Mouse (Mus musculus): ENCODE data around the gene Sgpp1.

DNA sequence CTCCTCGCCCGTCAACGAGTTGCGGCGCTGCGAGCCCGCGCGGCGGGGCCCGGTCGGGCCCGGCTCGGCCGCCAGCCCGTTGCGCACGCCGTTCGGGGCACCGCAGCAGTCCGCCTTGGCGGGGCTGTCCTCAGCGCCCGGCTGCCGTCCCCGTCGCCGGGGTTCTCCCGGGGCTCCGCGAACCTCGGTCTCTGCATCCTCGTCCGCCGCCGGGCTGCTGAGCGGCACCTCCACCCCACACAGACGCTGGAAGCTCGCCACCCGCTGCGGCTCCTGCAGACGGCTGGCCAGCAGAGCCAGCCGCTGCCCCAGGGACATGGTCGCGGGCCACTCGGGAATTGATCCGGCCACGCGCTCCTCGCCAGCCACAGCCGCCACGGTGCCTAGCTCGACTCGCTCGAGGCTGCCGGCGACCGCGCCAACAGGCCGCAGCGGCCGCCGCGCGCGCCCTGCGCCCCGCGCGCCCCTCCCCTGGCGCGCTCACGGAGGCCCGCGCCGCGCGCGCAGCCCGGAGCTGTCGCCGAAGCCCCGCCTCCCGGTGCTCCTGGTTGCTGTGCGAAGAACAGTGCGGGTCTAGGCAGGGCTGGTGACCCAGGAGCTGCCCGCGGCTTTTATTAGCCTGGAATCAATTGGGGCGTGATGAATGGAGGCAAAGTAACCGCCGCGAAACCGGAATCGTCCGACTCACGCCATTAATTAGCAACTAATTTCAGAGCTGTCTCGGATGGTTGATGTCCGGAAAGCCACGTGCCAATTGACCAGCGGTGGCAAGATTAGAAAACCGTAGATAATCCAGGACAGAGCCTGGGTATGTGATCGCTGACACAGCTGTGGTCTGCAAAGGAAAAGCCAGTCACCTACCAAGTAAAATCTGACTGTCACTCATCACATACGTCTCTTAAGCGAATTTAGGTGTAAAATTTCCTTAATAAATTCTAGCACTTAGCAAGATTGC, at the start of gene Sgpp1:
- TF ChIP-seq CTCF (IDR thresholded peaks at IDR 0.05; ENCODE audit: low read depth) (no peak), EP300 (IDR thresholded peaks at IDR 0.05; ENCODE audit: low read depth) (no peak)

All from heart, postnatal 0 days (tissue).